Mouse (Mus musculus) embryonic fibroblast, embryonic 13.5 days (primary cell): Measurements from ENCODE around the gene Zfp692. TPM values are rescaled to one million over a fixed set of nuclear protein-coding genes. Genes with fewer than 3 reads are reported as not detected.

Experiments
- H3K27ac ChIP-seq: 2 replicates; pipeline ENCODE4 v1.5.1; 2012; ENCODE audit warnings: low read length, control low read depth, inconsistent platforms; ENCODE audit not compliant: insufficient read depth
- H3K4me1 ChIP-seq: 2 replicates; pipeline ENCODE4 v1.6.1; 2011; ENCODE audit warnings: low read length; ENCODE audit not compliant: control insufficient read depth, insufficient read depth
- H3K4me3 ChIP-seq: 2 replicates; pipeline ENCODE4 v1.5.1; 2011; ENCODE audit warnings: mild to moderate bottlenecking, control low read depth, low read length; ENCODE audit not compliant: insufficient read depth
- CTCF ChIP-seq: IDR thresholded peaks from 2 replicates; pipeline ENCODE4 v1.5.1; 2011; ENCODE audit warnings: mild to moderate bottlenecking, control low read depth, low read length, moderate library complexity, borderline replicate concordance; ENCODE audit not compliant: insufficient read depth
- POLR2A ChIP-seq: IDR thresholded peaks from 2 replicates; pipeline ENCODE4 v1.6.1; 2011; ENCODE audit warnings: low read depth, mild to moderate bottlenecking, control low read depth, low read length, moderate library complexity
- polyA plus RNA-seq: library from polyadenylated mRNA; stranded (reverse); fragments of >200 nt; gene quantifications from 2 replicates; pipeline ENCODE4 v1.2.4, GENCODE M21; 2011; ENCODE audit warnings: low read depth; ENCODE audit not compliant: missing spikeins, insufficient read length

The Zfp692 gene
- polyA plus RNA-seq, 1 experiment = 10.3 TPM

GRCm38 (mm10) chr11:58307411-58308080 lies 677 bp downstream of the Zfp692 start:
- Histone ChIP-seq H3K4me3 (peak overlapping the region; percentile 53), H3K27ac (no peak overlapping the region), H3K4me1 (no peaks in the 10 kb centered on the region)
- TF ChIP-seq CTCF (no peak), POLR2A (peak; percentile 48)

- TF ChIP-seq POLR2A (no peak), CTCF (no peak)
- Histone ChIP-seq H3K4me3 (no peak overlapping the region), H3K4me1 (no peaks in the 10 kb centered on the region), H3K27ac (no peak overlapping the region)
These were observed 1.8 kb downstream of the Zfp692 start for GRCm38 (mm10) chr11:58308661-58309060.

GRCm38 (mm10) chr11:58314069-58314468 lies 7.2 kb downstream of the Zfp692 start:
- Histone ChIP-seq H3K4me3 (no peak overlapping the region), H3K27ac (no peak overlapping the region), H3K4me1 (no peaks in the 10 kb centered on the region)
- TF ChIP-seq POLR2A (no peak), CTCF (no peak)

GRCm38 (mm10) chr11:58315536-58316168 lies 8.8 kb downstream of the Zfp692 start:
- no peaks in the 10 kb centered on the region for H3K4me1 ChIP-seq
- TF ChIP-seq POLR2A (0 out of 2 replicates have a peak, but pooled peaks have one; percentile 12), CTCF (no peak)
- no peak overlapping the region for H3K27ac ChIP-seq
- H3K4me3 ChIP-seq = no peak overlapping the region

GRCm38 (mm10) chr11:58316344-58316743 lies 9.5 kb downstream of the Zfp692 start:
- Histone ChIP-seq H3K4me1 (no peaks in the 10 kb centered on the region), H3K4me3 (no peak overlapping the region), H3K27ac (no peak overlapping the region)
- TF ChIP-seq CTCF = no peak
- no peak for TF ChIP-seq POLR2A

GRCm38 (mm10) chr11:58316768-58317390 lies 10.0 kb downstream of the Zfp692 start:
- Histone ChIP-seq H3K4me3 (no peak overlapping the region), H3K27ac (no peak overlapping the region), H3K4me1 (no peaks in the 10 kb centered on the region)
- TF ChIP-seq CTCF = no peak
- TF ChIP-seq POLR2A = no peak

GRCm38 (mm10) chr11:58322824-58323569 lies 16.1 kb downstream of the Zfp692 start:
- Histone ChIP-seq H3K27ac (peak overlapping the region; percentile 88), H3K4me3 (peak overlapping the region; percentile 68), H3K4me1 (no peaks in the 10 kb centered on the region)
- TF ChIP-seq POLR2A (peak; percentile 90), CTCF (no peak)

GRCm38 (mm10) chr11:58323570-58324340 lies 16.9 kb downstream of the Zfp692 start:
- no peaks in the 10 kb centered on the region for H3K4me1 ChIP-seq
- peak overlapping the region; percentile 36 for H3K4me3 ChIP-seq
- H3K27ac ChIP-seq = peak overlapping the region; percentile 20
- TF ChIP-seq POLR2A (no peak; the same call in 1 of the 2 replicates), CTCF (no peak)

- Histone ChIP-seq H3K4me1 (peaks cover 3% of the 10 kb centered on the region; the same call in 1 of the 2 replicates), H3K4me3 (no peak overlapping the region), H3K27ac (no peak overlapping the region)
- no peak for TF ChIP-seq POLR2A
- TF ChIP-seq CTCF = no peak
These were observed 17.9 kb downstream of the Zfp692 start for GRCm38 (mm10) chr11:58324614-58325229.
